Mouse (Mus musculus): ENCODE data around the gene Il33.

DNA sequence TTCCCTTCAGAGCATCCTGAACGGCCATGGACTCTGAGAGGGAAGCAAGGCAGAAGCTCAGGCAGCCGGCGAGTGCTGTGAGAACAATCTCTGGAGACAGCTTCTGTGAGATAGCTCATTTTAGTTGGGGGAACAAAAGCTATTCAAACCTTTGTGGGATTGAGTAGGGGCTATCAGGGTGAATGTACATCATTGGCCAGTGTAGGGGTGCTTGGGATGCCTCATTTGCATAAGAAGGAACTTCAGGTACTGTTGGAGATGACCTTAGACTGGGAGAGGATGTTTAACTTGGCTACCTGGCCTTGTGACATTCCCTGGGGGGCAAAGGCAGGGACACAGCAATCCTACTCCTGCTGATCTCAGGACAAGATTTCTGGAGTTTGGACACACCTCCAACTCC, 81.5 kb downstream of the Il33 start:
- no peak for TF ChIP-seq CTCF (conservative IDR thresholded peaks at IDR 0.05; ENCODE audit: low read length)
- TF ChIP-seq NANOG (IDR thresholded peaks at IDR 0.05; ENCODE audit: borderline replicate concordance, low read length): peak; percentile 95
- no peak for TF ChIP-seq POU5F1 (IDR thresholded peaks at IDR 0.05; ENCODE audit: borderline replicate concordance, low read length)

Measured in E14TG2a.4 (cell line).